Mouse (Mus musculus) ovary, adult 18-20 months (tissue): ENCODE results near the gene Prtn3.
"Not testable (repeated sequence)": the region's sequence is repeated elsewhere in the genome, so short reads cannot be mapped to it uniquely, and the experiment has no call there.

ENCODE experiments used
- DNase-seq: peaks from one replicate; pipeline ENCODE4 v3.0.0; 2022; ENCODE audit warnings: low spot score, mixed read lengths

Prtn3 gene

DNA sequence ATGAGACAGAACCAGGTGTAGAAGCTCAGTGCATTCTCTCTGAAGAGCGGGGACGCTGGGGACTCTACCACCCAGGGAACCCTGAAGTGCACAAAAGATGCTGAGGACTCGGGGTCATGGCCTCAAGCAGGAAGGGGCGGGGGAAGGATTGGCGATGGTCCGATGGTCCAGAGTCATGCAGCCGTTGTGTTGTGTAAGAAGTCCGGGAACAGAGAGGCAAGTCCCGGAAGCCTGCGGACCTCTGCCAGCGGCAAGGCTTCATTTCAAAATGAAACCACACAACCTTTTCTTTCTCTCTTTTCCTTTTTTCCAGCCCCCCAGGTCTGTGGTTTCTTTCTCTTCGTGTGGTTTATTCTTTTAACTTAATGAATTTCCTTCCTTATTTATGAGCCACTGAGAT, 3.5 kb downstream of the Prtn3 start:
- no peak for DNase-seq

DNA sequence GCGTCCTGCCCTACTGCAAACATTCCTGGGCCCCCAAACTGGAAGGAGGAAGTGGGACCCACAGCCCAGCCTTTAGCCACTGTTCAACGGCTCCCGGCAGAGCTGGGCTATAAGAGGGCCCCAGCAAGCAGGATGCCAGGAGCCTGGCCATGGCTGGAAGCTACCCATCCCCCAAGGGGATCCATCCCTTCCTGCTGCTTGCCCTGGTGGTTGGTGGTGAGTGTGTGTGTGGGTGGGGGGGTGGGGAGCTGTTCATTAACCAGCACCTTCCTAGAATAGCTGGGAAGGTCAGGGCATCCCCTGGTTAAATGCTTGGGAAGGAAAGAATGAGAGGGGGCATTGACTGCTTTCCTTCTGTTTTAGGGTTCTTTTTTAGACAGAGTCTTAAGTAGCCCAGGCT, 5.3 kb downstream of the Prtn3 start:
- DNase-seq, result no peak

DNA sequence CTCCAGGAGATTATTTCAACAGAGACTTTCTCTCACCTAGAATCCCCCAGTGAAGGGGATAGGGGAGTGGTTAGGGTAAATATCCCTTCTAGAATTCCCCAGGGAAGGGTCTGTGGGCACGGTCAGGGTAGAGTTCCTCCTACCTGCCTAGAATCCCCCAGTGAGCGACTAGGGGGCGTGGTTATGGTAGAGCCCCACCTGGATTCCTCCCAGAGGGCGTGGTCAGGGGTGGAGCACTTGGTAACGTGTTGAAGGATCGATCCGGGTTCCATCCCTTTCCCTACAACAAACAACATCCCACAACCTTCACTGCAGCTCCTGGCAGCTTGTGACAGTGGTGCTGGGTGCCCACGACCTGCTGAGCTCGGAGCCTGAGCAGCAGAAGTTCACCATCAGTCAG, 6.4 kb downstream of the Prtn3 start:
- no peak for DNase-seq

DNA sequence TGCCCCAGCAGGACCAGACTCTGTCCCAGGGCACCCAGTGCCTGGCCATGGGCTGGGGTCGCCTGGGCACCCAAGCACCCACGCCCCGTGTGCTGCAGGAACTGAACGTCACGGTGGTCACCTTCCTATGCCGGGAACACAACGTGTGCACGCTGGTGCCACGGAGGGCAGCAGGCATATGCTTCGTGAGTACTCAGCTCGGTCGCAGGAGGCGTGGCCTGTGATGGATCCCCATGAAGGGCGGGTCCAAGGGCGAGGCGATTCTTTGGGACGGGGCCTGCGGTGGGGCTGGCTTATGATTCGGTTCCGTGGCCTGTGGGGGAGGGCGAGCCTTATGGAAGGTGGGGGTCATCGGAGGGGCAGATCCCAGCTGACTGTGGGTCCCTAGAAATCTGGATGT, 7.7 kb downstream of the Prtn3 start:
- DNase-seq, result no peak

DNA sequence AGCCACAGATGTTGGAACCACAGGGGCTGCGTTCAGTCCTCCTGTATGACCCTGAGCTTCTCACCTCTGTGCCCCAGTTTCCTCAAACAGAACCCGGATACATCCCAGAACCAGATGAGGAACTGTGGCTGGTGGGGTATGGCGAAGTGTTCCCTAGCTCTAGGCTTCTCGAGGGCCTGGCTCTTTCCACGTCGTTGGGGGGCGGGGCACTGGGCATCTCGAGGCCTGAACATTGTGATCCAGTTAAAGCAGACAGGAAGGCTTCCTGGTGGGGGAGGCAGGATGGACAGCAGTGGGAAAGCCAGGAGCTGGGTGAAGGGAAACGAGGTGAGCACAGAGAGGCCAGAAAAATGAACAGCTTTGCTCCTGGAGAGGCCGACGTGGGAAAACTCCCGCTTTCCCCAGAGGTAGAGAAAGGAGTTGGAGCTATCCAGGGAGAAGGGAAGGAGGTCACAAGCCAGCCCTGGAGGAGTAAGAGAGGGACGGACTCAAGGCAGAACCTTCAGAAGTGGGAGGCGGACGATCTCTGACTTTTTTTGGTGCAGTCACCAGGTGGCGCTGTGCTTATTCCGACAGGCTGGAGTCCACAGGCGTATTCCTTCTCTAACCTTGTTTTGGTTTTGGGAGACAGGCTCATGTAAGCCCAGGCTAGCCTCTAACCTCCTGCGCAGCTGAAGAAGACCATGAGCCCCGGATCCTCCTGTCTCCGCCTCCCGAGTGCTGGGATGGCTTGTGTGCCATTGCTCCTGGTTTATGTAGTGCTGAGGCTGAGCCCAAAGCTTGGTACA, 9.2 kb downstream of the Prtn3 start:
- DNase-seq, result no peak

DNA sequence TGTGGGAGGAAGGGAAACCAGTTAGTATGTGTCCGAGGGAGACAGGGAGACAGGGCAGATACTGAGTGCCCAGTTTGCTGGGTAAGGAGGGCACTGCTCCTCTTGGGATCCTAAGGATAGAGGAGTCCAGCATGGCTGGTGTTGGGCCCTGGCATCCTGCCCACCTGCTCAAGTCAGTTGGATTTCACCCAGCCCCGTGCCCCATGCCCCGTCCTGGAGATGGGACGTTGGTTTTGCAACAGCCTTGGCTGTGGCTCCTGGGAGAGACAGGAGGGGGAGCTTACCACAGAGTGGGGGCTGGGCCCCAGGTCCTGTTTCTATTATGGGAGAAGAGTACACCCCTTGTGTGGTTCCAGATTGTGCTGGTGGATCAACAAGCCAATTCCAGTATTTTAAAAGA, 10.2 kb downstream of the Prtn3 start:
- DNase-seq, result peak; percentile 55

DNA sequence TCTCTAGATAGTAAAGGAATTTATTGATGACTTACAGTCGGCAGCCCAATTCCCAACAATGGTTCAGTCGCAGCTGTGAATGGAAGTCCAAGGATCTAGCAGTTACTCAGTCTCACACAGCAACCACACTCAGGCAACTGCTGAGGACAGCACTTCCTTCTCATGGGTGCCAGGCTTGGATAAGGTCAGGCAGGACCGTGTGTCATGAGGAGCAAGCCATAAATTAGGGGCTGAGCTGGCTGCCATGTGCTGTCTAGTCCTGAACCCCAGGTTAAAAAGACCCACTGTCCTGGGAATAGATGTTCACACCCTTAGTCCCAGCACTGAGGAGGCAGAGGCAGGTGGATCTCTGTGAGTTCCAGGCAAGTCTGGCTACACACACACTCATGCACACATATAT, 10.7 kb downstream of the Prtn3 start:
- DNase-seq, result not testable (repeated sequence)

DNA sequence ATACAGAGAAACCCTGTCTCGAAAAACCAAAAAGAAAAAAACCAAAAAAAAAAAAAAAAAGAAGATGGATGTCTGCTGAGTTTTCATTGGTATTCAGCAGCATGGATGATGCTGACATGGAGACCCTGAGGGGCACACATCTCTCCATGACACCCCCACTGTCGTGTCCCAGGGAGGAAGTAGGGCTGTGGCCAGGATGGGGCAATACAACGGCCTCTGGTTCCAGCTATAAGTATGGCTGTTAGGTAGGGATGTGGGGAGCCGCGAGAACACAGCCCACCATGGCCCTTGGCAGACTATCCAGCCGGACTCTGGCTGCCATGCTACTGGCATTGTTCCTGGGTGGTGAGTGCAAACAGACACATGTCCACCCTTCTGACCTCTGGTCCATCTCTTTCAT, 11.8 kb downstream of the Prtn3 start, which contains the start of gene Elane:
Elane (plus strand) TSS at position 194 of the 400 bp plus-strand sequence.
- DNase-seq, result no peak

DNA sequence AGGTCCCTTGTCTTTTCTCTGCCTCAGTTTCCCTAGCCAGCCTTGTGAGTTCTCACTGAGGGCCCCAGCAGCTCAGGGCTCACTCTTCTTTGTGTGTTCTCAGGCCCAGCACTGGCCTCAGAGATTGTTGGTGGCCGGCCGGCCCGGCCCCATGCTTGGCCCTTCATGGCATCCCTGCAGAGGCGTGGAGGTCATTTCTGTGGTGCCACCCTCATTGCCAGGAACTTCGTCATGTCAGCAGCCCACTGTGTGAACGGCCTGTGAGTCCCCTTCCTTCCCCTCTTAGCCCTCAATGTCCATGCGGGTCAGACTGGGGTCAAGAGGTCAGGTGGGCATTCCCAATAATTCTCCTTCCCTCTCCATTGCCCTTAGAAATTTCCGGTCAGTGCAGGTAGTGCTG, 12.3 kb downstream of the Prtn3 start:
- DNase-seq, result no peak

DNA sequence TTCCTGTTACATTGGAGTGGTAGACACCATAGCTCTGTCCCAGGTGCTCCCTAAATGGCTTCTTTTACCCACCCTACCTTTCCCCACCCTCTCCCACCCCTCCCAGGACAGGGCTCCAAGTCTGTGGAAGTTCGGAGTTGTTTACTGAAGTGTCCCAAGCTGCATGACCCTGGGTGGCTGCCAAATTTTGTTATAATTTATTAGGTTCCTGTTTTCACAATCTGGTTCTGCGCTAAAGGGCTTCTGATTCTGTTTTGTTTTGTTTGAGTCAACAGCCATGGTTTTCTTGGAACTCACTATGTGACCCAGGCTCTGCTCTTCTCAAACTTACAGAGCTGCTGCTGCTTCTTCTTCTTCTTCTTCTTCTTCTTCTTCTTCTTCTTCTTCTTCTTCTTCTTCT, 15.1 kb downstream of the Prtn3 start:
- no peak for DNase-seq

DNA sequence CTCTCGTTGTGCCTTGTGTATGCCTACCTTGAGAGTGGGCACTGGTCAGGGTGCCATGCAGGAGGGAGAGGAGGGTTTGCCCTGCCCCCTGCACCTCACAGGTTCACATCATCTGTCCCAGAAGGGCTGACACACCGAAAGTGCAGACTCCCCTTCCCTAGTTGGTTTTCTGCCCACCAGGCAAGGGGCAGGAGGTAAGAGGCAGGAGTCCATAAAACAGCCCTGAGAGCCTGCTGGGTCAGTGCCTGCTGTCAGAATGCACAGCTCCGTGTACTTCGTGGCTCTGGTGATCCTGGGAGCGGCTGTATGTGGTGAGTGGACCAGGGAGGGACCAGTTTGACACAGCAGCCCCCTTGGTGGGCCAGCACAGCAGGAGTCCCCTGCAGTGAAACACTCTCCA, 16.4 kb downstream of the Prtn3 start, which contains the start of gene Cfd:
Cfd (plus strand) TSS at position 184 of the 400 bp plus-strand sequence.
- DNase-seq, result no peak

DNA sequence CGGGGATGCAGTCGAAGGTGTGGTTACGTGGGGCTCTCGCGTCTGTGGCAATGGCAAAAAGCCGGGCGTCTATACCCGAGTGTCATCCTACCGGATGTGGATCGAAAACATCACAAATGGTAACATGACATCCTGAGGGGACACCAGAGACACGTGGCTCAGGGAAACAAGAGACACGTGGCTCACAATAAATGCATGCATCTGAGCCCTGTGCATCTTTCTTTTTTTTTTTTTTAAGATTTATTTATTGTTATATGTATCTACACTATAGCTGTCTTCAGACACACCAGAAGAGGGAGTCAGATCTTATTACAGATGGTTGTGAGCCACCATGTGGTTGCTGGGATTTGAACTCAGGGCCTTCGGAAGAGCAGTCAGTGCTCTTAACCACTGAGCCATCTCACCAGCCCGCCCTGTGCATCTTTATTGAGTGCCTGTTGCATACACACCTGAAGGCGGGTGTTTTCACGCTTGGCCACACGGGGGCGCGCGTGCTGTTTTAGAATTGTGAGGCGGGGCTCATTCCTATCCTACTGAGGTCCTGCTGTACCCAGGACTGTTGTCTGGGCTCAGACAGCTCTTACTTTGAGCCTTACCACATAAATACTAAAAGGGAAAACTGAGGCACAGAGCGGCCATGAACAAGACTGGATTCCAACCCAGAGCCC, 18.3 kb downstream of the Prtn3 start:
- DNase-seq, result not testable (repeated sequence)

DNA sequence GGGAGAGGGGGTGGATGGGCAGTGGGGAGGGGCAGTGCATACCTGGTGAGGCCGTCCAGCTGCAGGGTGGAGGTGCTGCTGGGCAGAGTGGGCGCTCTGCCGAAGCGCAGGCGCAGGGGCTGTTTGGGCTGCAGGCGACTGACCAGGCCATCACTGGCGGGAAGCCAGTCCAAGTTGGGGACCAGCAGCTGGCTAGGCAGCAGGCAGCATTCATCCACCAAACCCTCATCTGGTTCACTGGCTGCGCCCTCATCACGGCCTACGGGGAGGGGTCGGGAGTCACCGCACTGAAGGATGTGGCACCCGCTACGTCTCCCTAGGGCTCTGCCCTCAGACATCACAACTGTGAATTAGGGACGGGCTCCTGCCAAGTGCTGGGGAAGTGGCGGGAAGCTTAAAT, 22.0 kb downstream of the Prtn3 start:
- no peak for DNase-seq

DNA sequence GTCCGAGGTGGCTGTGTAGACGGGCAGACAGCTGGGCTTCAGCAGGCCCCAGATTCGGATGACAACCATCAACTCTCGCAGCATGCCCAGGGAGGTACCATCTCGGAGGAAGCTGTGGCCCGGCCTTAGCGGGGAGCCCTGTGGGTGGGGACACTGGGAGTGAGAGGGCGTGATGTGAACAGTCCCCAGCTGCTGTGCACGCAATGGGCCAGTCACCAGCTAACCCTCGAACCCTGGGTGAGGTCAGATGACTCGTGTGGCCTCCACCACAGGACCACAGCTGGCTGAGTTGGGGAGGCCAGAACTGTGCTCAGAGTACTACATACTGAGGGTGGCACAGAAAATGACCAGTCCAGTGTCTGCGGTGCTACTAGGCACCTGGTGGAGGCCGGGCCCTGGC, 22.5 kb downstream of the Prtn3 start:
- DNase-seq, result no peak

DNA sequence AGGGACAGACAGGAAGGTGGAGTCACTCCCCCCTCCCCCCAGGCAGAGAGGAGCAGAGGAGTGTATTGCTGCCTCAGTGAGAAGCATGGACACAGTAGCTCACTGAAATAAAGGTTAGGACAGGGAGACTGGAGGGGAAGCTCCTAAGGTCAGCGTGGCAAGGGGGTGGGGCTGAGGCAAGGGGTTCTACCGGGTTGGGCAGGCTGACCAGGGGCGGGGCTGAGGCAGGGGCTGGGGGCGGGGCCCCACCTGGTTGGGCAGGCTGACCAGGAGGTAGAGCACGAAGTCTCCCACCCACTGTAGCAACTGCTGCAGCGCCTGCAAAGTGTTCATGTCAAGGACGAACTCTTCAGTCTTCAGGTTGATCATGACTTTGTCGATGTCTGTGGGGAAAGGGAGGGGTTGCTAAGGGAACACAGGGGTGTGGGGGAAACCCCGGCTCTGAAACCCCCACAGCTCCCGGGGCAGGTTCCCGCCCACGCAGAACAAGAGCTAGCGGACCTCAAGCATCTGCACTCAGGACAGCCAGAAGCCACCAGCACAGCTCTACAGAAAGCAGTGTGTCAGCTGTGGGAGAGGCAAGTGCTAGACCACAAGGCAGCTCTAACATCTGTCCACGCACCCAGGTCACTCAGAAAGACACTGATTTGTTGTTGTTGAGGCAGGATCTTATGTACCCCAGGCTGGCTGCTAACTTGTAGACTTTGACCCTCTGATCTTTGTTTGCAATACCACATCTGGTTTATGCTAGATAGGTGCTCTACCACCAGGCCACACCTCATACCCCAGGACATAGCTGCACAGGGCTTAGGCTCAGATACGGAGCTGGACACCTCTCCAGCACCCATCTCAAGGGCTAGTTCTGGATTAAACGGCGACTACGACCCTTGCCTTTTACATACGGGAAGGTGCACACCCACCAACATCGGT, 23.3 kb downstream of the Prtn3 start:
- DNase-seq, result no peak

DNA sequence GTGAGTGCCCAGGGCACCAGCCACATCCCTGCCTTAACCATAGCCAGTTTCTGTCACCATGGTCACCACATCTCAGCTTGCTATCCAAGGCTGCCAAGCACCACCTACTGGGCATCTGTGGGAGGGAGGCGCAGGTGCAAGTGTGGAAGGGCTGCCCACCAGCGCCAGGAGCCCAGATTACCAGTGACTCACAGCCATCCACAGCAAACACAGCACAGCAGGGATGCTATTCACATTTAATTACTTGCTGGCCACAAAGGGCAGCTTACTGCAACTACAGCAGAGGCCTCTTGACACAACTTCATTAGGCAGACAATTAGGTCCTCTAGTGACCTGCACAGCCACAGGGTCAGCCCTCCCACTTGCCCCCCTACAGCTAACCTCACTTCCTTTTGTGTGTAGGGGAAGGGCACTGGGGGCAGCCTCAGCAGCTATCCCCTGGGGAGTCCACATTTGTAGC, 26.7 kb downstream of the Prtn3 start:
- DNase-seq, result no peak

DNA sequence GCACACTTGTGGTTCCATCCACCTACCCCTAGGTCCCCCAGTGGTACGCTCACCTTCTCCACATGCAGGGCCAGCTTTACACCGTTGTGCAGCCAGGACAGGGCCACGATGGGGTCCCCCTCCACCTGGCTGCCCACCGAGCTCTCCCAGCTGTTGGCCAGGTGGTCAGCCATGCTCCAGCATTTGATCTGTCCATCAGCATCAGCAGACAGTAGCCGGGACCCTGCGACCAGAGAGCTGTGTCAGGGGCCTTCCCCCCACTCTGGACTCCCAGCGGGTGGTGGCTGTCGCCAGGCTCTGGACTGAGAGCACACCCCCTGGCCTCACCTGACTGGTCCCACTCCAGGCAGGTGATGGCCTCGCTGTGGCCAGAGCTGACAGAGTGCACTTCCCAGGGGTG, 32.4 kb downstream of the Prtn3 start:
- DNase-seq, result no peak

DNA sequence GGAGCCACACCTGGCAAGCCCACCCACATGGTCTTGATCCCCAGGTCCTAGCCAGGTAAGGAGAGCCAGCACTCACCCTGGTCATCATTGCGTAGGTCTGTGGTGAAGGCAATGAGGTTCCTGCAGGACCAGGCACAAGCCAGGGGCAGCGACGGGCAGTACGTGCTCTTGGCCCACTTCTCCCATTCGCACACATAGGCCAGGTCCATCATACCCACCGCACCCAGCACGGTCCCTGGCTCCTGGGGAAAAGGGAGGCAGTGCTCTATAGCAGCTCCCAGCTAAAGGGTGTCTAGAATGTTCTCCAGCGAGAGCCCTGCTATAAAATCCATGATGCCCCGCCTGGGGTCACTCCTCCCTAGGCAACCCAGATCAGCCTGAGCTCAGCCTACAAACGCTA, 33.1 kb downstream of the Prtn3 start:
- DNase-seq, result no peak

DNA sequence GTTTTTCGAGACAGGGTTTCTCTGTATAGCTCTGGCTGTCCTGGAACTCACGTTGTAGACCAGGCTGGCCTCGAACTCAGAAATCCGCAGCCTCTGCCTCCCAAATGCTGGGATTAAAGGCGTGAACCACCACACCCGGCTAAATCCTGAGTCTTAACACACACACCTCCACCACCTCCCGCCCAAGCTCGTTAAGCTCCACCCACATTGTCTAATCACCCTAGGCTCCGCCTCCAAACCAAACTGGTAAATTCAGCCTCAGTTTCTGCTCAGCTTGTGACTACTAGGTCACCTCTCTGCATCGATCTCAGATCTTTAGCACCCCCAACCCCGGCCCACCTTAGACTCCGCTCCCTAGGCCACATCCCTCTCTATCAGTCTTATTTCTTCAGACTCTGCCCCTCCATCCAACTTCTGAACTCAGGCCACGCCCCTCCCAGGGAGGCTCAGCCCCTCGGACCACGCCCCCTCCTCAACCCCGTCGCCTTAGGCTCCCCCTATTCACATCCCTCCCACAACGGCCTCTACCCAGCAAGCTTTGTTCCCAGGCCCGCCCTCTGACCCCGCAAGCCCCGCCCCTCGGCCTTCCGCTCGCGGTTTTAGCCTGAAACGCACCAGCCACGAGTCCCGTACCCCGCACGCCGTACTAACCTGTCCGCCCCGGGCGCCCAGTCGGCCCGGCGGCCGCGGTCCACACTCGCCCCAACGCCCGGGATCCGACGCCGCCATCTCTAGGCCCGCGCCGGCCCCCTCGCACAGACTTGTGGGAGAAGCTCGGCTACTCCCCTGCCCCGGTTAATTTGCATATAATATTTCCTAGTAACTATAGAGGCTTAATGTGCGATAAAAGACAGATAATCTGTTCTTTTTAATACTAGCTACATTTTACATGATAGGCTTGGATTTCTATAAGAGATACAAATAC, 34.2 kb downstream of the Prtn3 start, which contains the start of gene Med16:
Med16 (minus strand) TSS at position 757 of the 925 bp plus-strand sequence.
- peak; percentile 94 for DNase-seq

DNA sequence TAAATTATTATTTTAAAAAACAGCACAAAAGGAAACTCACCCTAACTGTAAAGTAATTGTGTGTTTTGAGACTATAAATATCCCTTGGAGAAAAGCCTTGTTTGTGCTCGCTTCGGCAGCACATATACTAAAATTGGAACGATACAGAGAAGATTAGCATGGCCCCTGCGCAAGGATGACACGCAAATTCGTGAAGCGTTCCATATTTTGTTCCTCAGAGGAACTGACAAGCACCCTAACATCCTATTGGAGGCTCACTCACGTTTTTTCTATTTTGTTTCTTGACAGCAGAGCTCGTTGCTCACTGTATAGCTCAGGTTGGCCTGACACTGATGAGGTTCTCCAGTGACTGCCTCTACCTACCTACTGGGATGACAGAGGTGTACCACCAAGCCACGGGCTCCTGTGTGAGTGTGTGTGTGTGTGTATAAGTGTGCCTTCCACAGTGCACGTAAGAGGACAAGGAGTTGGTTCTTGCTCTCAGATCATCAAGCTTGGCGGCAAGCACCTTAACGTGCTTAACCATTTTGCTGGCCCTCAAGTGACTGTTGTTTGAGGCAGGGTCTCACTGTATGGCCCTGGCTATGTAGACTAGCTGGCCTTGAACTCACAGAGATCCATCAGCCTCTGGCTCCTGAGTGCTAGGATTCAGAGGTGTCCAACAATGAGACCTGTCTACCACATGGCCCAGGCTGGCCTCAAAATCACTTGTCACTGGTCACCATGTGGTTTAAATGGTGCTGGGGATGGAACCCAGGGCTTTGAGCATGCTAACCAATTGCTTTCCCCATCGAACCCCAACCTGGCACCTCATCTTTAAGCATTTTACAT, 35.0 kb downstream of the Prtn3 start:
- DNase-seq, result no peak
